Mouse (Mus musculus): Measurements from ENCODE around the gene Zdhhc17. TPM values are rescaled to one million over a fixed set of nuclear protein-coding genes. Genes with fewer than 3 reads are reported as not detected.

Gene Zdhhc17
- polyA plus RNA-seq, 1 experiment from 2014 or later, result 26.6 TPM

Other genes with a start within 250 kb of the Zdhhc17 start
- 169 and 172 TPM in 2 replicates for gene Csrp2, start 90.4 kb downstream of the Zdhhc17 start, polyA plus RNA-seq (2014; fragmentation: Nextera tagmentation; extraction: Ambion mirVana)
- 9.1 and 10.4 TPM in 2 replicates for gene Osbpl8, start 154.6 kb upstream of the Zdhhc17 start, polyA plus RNA-seq (2014; fragmentation: Nextera tagmentation; extraction: Ambion mirVana)